Mouse (Mus musculus) liver, adult 2 months (tissue): Measurements from ENCODE around the gene Gm3468.
"Not testable (repeated sequence)": the region's sequence is repeated elsewhere in the genome, so short reads cannot be mapped to it uniquely, and the experiment has no call there.

Source experiments
- CTCF ChIP-seq: fragments of 200-500 bp; IDR thresholded peaks from 2 replicates; pipeline ENCODE4 v1.5.1; 2011; ENCODE audit warnings: low read depth, low read length, control low read depth
- POLR2A ChIP-seq: fragments of 200-500 bp; IDR thresholded peaks from 2 replicates; pipeline ENCODE4 v1.6.1; 2011; ENCODE audit warnings: low read length, control low read depth; ENCODE audit not compliant: insufficient read depth; ENCODE audit errors: extremely low read depth

DNA sequence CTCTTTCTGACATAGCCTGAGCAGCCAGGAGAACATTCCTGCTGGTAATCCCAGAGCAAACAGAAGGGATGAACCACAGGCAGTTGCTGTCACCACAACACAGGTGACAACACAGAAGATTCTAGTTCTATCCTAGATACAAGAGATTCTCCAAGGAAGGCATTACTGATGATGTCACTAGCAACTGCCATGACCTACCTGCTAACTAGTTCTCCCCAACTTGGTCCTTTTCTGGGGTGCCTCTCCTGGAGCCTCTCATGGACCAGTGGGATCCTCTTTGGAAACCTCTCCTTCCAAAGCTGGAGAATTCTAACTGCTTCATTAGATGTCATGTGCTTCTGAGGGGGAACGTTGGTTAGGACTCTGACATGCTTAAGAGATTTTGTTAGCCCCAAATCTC, 17.2 kb upstream of the Gm3468 start, which contains the start of gene Gm3476:
- not testable (repeated sequence) for TF ChIP-seq CTCF, POLR2A
